Mouse (Mus musculus) ES-E14 (cell line): ENCODE data around the gene E2f1. TPM values are rescaled to one million over a fixed set of nuclear protein-coding genes. Genes with fewer than 3 reads are reported as not detected.

ENCODE experiments used
- DNase-seq: peaks from one replicate; pipeline ENCODE4 v3.0.0-alpha.2; 2013; ENCODE audit warnings: low read depth, low spot score
- H3K27ac ChIP-seq: 2 replicates; pipeline ENCODE4 v1.5.1; 2012; ENCODE audit warnings: low read depth, mild to moderate bottlenecking, low read length, moderate library complexity, mixed read lengths; ENCODE audit not compliant: poor library complexity, insufficient read depth, severe bottlenecking
- H3K36me3 ChIP-seq: 2 replicates; pipeline ENCODE4 v1.6.1; 2012; ENCODE audit warnings: mild to moderate bottlenecking, low read length, moderate library complexity, mixed read lengths; ENCODE audit not compliant: control insufficient read depth, poor library complexity, insufficient read depth, severe bottlenecking
- H3K4me1 ChIP-seq, 2 experiments: fragments of 150-350 bp in 1 of 2; sonication (generic) in 1 of 2; 2 replicates each; pipeline ENCODE4 v1.6.1; 2012; ENCODE audit warnings: low read length in 2 of 2, mild to moderate bottlenecking in 1 of 2, mixed read lengths in 1 of 2; ENCODE audit not compliant: control insufficient read depth in 2 of 2, insufficient read depth in 2 of 2, poor library complexity in 1 of 2
- H3K4me3 ChIP-seq, 2 experiments: fragments of 150-350 bp in 1 of 2; sonication (generic) in 1 of 2; 2 replicates each; pipeline ENCODE4 v1.5.1; 2012; ENCODE audit warnings: low read length in 2 of 2, low read depth in 1 of 2, mild to moderate bottlenecking in 1 of 2, mixed read lengths in 1 of 2; ENCODE audit not compliant: insufficient read depth in 1 of 2, poor library complexity in 1 of 2, severe bottlenecking in 1 of 2
- H3K9ac ChIP-seq: 2 replicates; pipeline ENCODE4 v1.6.1; 2012; ENCODE audit warnings: low read depth, mild to moderate bottlenecking, low read length, mixed read lengths; ENCODE audit not compliant: poor library complexity, insufficient read depth, severe bottlenecking
- H3K9me3 ChIP-seq: fragments of 150-350 bp; sonication (generic); 2 replicates; pipeline ENCODE4 v1.6.1; 2012; ENCODE audit warnings: low read depth, mild to moderate bottlenecking, low read length; ENCODE audit not compliant: control insufficient read depth, insufficient read depth
- CHD2 ChIP-seq: IDR thresholded peaks from 2 replicates; pipeline ENCODE4 v1.6.1; 2014; ENCODE audit warnings: mild to moderate bottlenecking, low read depth, low read length, inconsistent platforms
- HCFC1 ChIP-seq: IDR thresholded peaks from 2 replicates; pipeline ENCODE4 v1.6.1; 2012; ENCODE audit warnings: low read length, inconsistent platforms, borderline replicate concordance; ENCODE audit not compliant: insufficient read depth
- MAFK ChIP-seq: IDR thresholded peaks from 2 replicates; pipeline ENCODE4 v1.6.1; 2014; ENCODE audit warnings: mild to moderate bottlenecking, low read depth, low read length, inconsistent platforms; ENCODE audit not compliant: insufficient read depth
- ZC3H11A ChIP-seq: IDR thresholded peaks from 2 replicates; pipeline ENCODE4 v1.6.1; 2012; ENCODE audit warnings: low read depth, mild to moderate bottlenecking, inconsistent platforms, low read length, borderline replicate concordance
- ZNF384 ChIP-seq: IDR thresholded peaks from 2 replicates; pipeline ENCODE4 v1.6.1; 2012; ENCODE audit warnings: low read depth, low read length, inconsistent platforms
- in situ Hi-C, 2 experiments: fragments of 600-800 bp; cut with MboI; formaldehyde crosslinking; loops; one replicate each; pipeline ENCODE4 v1.15.1; 2025; ENCODE audit warnings: low sequenced_read_pairs in 2 of 2, inconsistent platforms in 1 of 2; ENCODE audit not compliant: unreplicated experiment in 2 of 2
- total RNA-seq: library from RNA; depleted of rRNA; stranded (reverse); fragments of 300-350 nt; gene quantifications from 2 replicates; pipeline ENCODE4 v1.2.3, GENCODE M21; 2012

Gene E2f1
- total RNA-seq, 1 experiment = 13.8 TPM

DNA sequence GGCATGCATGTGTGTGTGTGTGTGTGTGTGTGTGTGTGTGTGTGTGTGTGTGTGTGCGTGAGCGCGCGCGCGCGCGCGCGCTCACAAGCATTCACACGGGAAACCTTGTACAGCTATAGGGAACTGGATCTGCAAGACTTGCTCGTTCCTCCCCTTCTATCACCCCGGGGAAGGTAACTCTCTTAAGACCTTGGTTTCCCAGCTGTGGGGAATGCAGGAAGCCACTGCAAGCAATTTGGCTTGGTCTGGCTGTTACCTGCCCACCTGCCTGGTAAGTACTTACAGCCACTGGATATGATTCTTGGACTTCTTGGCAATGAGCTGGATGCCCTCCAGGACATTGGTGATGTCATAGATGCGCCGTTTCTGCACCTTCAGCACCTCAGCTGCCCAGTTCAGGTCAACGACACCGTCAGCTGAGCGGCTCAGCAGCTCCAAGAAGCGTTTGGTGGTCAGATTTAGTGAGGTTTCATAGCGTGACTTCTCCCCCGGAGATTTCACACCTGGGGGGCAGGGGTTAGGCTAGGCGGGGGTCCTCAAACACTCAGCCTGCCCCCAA lies 6.0 kb downstream of the E2f1 start:
- Histone ChIP-seq H3K9me3 (no peaks in the 10 kb centered on the region), H3K4me3 (no peak overlapping the region), H3K4me1 (peaks cover 6 to 19% of the 10 kb centered on the region in 2 experiments; a peak in 3 of 4 replicates), H3K27ac (no peak overlapping the region), H3K9ac (no peak overlapping the region), H3K36me3 (peaks cover 21% of the 10 kb centered on the region)
- TF ChIP-seq ZNF384 = no peak
- no peak for TF ChIP-seq CHD2
- TF ChIP-seq ZC3H11A = no peak
- TF ChIP-seq HCFC1 = no peak
- TF ChIP-seq MAFK = no peak
- no peak for DNase-seq
- in situ Hi-C loops = no loop called here

- Histone ChIP-seq H3K4me3 (peak within 1 kb of the TSS; percentile 66 to 89), H3K36me3 (peaks cover 26% of the 10 kb centered on the region), H3K9ac (peak within 1 kb of the TSS; percentile 37), H3K9me3 (no peaks in the 10 kb centered on the region), H3K27ac (no peak within 1 kb of the TSS), H3K4me1 (peaks cover 3 to 11% of the 10 kb centered on the region in 2 experiments; a peak in 3 of 4 replicates)
- TF ChIP-seq ZNF384 (no peak), MAFK (no peak), ZC3H11A (no peak), CHD2 (no peak), HCFC1 (no peak)
- in situ Hi-C loops = no loop called here
- DNase-seq = no peak
Observed at GRCm38 (mm10) chr2:154558264-154559039, 11.2 kb downstream of the E2f1 start, which contains the start of gene Necab3. Gene Necab3 (minus strand): TSS chr2:154558890.

GRCm38 (mm10) chr2:154557184-154557832 lies 12.4 kb downstream of the E2f1 start:
- in situ Hi-C loops = no loop called here
- TF ChIP-seq HCFC1 (no peak), ZC3H11A (no peak), ZNF384 (no peak)
- Histone ChIP-seq H3K4me3 (0 out of 4 replicates have a peak overlapping the region, but pooled peaks of 1 of the 2 experiments have one; percentile 32), H3K9ac (no peak overlapping the region), H3K36me3 (peaks cover 22% of the 10 kb centered on the region), H3K27ac (no peak overlapping the region), H3K4me1 (peaks cover 6 to 12% of the 10 kb centered on the region in 2 experiments; a peak in 3 of 4 replicates), H3K9me3 (no peaks in the 10 kb centered on the region)
- DNase-seq = no peak

DNA sequence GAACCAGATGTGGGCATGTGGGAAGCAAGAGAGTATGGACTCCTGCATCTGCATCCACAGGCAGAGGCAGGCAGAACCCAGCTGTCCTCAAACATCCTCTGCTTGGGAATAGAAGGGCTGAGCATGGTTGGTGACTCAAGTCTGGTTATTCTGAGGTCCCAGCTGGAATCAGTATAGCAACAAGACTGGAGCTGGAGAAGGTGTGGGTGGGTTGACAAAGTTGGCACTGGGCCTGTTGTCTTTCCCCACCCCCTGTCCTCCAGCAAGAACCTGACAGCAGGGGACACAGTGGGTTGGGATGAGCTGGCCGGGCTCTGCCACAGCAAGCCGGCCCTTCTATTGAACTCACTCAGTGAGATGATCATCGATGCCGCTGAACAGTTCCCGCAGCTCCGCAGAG lies 14.5 kb downstream of the E2f1 start:
- H3K4me1 ChIP-seq = peaks cover 6 to 16% of the 10 kb centered on the region in 2 experiments; a peak in 3 of 4 replicates
- DNase-seq = no peak
- H3K9ac ChIP-seq = no peak overlapping the region
- no peak overlapping the region for H3K27ac ChIP-seq
- H3K9me3 ChIP-seq = no peaks in the 10 kb centered on the region
- TF ChIP-seq ZNF384 (no peak), ZC3H11A (no peak), CHD2 (no peak), MAFK (no peak), HCFC1 (no peak)
- H3K4me3 ChIP-seq = no peak overlapping the region
- H3K36me3 ChIP-seq = peaks cover 10% of the 10 kb centered on the region; the same call in 1 of the 2 replicates
- in situ Hi-C loops = no loop called here
